Mouse (Mus musculus) lung, embryonic 15.5 days (tissue): ENCODE data around the gene Golga1. TPM values are rescaled to one million over a fixed set of nuclear protein-coding genes. Genes with fewer than 3 reads are reported as not detected.
A peak's percentile ranks its signal among the peaks of the same experiment; 100 is the strongest.

Source experiments
- ATAC-seq: fragments of 200-750 bp; cut with Nextera tagmentation; 2 replicates; pipeline ENCODE4 v1.8.0; 2017; ENCODE audit warnings: moderate number of reproducible peaks, borderline replicate concordance; ENCODE audit not compliant: low FRiP score, low TSS enrichment; ENCODE audit errors: extremely low read depth
- H3K27ac ChIP-seq: fragments of 300-500 bp; sonication (generic); 2 replicates; pipeline ENCODE4 v1.5.1; 2015; ENCODE audit warnings: moderate library complexity, mild to moderate bottlenecking, inconsistent platforms
- H3K27me3 ChIP-seq: fragments of 300-500 bp; sonication (generic); 2 replicates; pipeline ENCODE4 v1.6.1; 2015; ENCODE audit warnings: inconsistent platforms
- H3K36me3 ChIP-seq: fragments of 300-500 bp; sonication (generic); 2 replicates; pipeline ENCODE4 v1.6.1; 2015; ENCODE audit warnings: inconsistent platforms
- H3K4me1 ChIP-seq: fragments of 300-500 bp; sonication (generic); 2 replicates; pipeline ENCODE4 v1.6.1; 2015; ENCODE audit warnings: inconsistent platforms
- H3K4me2 ChIP-seq: fragments of 300-500 bp; sonication (generic); 2 replicates; pipeline ENCODE4 v1.6.1; 2015; ENCODE audit warnings: inconsistent platforms, mild to moderate bottlenecking, moderate library complexity
- H3K4me3 ChIP-seq: fragments of 300-500 bp; sonication (generic); 2 replicates; pipeline ENCODE4 v1.5.1; 2015; ENCODE audit warnings: mild to moderate bottlenecking, inconsistent platforms
- H3K9ac ChIP-seq: fragments of 300-500 bp; sonication (generic); 2 replicates; pipeline ENCODE4 v1.6.1; 2015; ENCODE audit warnings: inconsistent platforms
- H3K9me3 ChIP-seq: fragments of 300-500 bp; sonication (generic); 2 replicates; pipeline ENCODE4 v1.6.1; 2016; ENCODE audit warnings: inconsistent platforms
- WGBS: fragments of 180-500 bp; shearing (Covaris S2); methylation state at CpG from one replicate; pipeline ENCODE4 v1.1.7; 2015; 5-methylcytosine and 5-hydroxymethylcytosine counted together
- polyA plus RNA-seq: library from polyadenylated mRNA; unstranded; fragments of >200 nt; fragmentation: Nextera tagmentation; extraction: Ambion mirVana; gene quantifications from 2 replicates; pipeline ENCODE4 v1.2.1, GENCODE M21; 2015

The Golga1 gene
- polyA plus RNA-seq, 1 experiment from 2014 or later, result 24.9 TPM

GRCm38 (mm10) chr2:38992004-38992403 is 73.3 kb downstream of the Golga1 start:
- Histone ChIP-seq H3K9me3 (no peaks in the 10 kb centered on the region), H3K9ac (no peak overlapping the region), H3K27ac (no peak overlapping the region), H3K4me3 (no peak overlapping the region), H3K4me1 (0 out of 2 replicates have a peak, but pooled peaks cover 7% of the 10 kb centered on the region), H3K27me3 (no peaks in the 10 kb centered on the region), H3K36me3 (no peaks in the 10 kb centered on the region), H3K4me2 (no peak overlapping the region)
- 39% methylated on average over 4 of the region's 4 CpGs for WGBS
- 0 out of 2 replicates have a peak, but pooled peaks have one; percentile 20 for ATAC-seq

GRCm38 (mm10) chr2:38988929-38989328 is 76.4 kb downstream of the Golga1 start:
- ATAC-seq, result no peak
- Histone ChIP-seq H3K27ac (no peak overlapping the region), H3K9me3 (no peaks in the 10 kb centered on the region), H3K4me2 (no peak overlapping the region), H3K36me3 (no peaks in the 10 kb centered on the region), H3K27me3 (no peaks in the 10 kb centered on the region), H3K4me3 (no peak overlapping the region), H3K9ac (no peak overlapping the region), H3K4me1 (0 out of 2 replicates have a peak, but pooled peaks cover 7% of the 10 kb centered on the region)
- WGBS, result 88% methylated on average over 2 of the region's 2 CpGs

- no peaks in the 10 kb centered on the region for H3K27me3 ChIP-seq
- H3K9me3 ChIP-seq, result no peaks in the 10 kb centered on the region
- no peak overlapping the region for H3K27ac ChIP-seq
- no peak overlapping the region for H3K9ac ChIP-seq
- ATAC-seq, result no peak
- H3K4me1 ChIP-seq, result 0 out of 2 replicates have a peak, but pooled peaks cover 4% of the 10 kb centered on the region
- no peak overlapping the region for H3K4me3 ChIP-seq
- WGBS, result 76% methylated on average over 6 of the region's 6 CpGs
- no peak overlapping the region for H3K4me2 ChIP-seq
- H3K36me3 ChIP-seq, result no peaks in the 10 kb centered on the region
These were observed 77.4 kb downstream of the Golga1 start for GRCm38 (mm10) chr2:38987803-38988510.

GRCm38 (mm10) chr2:38987371-38987770 is 78.0 kb downstream of the Golga1 start:
- no peaks in the 10 kb centered on the region for H3K27me3 ChIP-seq
- no peak overlapping the region for H3K4me2 ChIP-seq
- no peak overlapping the region for H3K9ac ChIP-seq
- H3K4me3 ChIP-seq, result no peak overlapping the region
- 73% methylated on average over 1 of the region's 1 CpGs for WGBS
- H3K9me3 ChIP-seq, result no peaks in the 10 kb centered on the region
- no peaks in the 10 kb centered on the region for H3K4me1 ChIP-seq
- no peak overlapping the region for H3K27ac ChIP-seq
- H3K36me3 ChIP-seq, result no peaks in the 10 kb centered on the region
- ATAC-seq, result no peak

DNA sequence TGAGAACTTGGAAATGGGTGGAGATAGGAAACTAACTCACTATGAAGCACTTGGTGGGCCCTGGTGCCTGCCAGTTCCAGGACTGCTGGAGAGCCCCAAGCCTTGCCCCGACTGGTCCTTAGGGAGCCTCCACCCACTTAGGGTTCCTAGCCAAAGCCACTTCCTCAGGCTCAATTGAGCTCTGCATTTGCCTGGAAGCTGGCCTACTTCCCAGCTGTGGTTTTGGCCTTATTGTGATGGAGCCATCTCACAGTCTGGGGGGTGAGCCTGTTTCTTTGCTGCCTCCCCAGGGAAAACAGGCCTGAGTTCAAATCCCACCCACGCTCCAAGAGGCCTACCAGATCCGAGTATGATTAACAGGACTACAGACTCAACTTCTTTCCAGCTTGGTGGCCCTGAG is 78.8 kb downstream of the Golga1 start:
- Histone ChIP-seq H3K4me1 (no peaks in the 10 kb centered on the region), H3K4me3 (no peak overlapping the region), H3K4me2 (no peak overlapping the region), H3K27ac (no peak overlapping the region), H3K9me3 (no peaks in the 10 kb centered on the region), H3K9ac (no peak overlapping the region), H3K36me3 (no peaks in the 10 kb centered on the region), H3K27me3 (no peaks in the 10 kb centered on the region)
- no peak for ATAC-seq
- WGBS, result 76% methylated on average over 3 of the region's 3 CpGs

DNA sequence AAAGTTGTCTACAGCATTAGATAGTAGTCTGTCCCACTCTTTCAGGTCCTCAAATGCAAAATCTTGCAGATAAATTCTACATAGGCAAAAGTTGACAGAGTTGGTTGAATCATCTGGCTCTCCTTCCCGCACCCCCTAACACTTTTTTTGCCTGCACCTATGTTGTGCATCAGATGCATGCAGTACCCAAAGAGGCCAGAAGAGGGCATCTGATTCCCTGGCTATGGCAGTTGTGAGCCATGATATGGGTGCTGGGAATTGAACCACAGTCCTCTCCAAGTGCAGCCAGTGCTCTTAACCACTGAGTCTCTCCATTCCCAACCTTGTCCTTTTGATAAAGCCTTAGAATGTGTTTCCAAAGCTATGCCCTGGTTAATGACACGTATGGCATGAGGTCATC is 81.9 kb downstream of the Golga1 start:
- no peaks in the 10 kb centered on the region for H3K9me3 ChIP-seq
- H3K27me3 ChIP-seq, result no peaks in the 10 kb centered on the region
- 91% methylated on average over 2 of the region's 2 CpGs for WGBS
- H3K36me3 ChIP-seq, result no peaks in the 10 kb centered on the region
- no peaks in the 10 kb centered on the region for H3K4me1 ChIP-seq
- no peak for ATAC-seq
- H3K27ac ChIP-seq, result no peak overlapping the region
- H3K4me3 ChIP-seq, result no peak overlapping the region
- no peak overlapping the region for H3K9ac ChIP-seq
- no peak overlapping the region for H3K4me2 ChIP-seq

- WGBS, result 63% methylated on average over 4 of the region's 4 CpGs
- H3K4me1 ChIP-seq, result no peaks in the 10 kb centered on the region
- no peak overlapping the region for H3K4me2 ChIP-seq
- H3K27me3 ChIP-seq, result no peaks in the 10 kb centered on the region; the same call in 1 of the 2 replicates
- H3K9me3 ChIP-seq, result no peaks in the 10 kb centered on the region
- H3K36me3 ChIP-seq, result no peaks in the 10 kb centered on the region
- H3K4me3 ChIP-seq, result no peak overlapping the region
- no peak overlapping the region for H3K27ac ChIP-seq
- no peak for ATAC-seq
- H3K9ac ChIP-seq, result no peak overlapping the region
These were observed 87.5 kb downstream of the Golga1 start for GRCm38 (mm10) chr2:38977837-38978236.

DNA sequence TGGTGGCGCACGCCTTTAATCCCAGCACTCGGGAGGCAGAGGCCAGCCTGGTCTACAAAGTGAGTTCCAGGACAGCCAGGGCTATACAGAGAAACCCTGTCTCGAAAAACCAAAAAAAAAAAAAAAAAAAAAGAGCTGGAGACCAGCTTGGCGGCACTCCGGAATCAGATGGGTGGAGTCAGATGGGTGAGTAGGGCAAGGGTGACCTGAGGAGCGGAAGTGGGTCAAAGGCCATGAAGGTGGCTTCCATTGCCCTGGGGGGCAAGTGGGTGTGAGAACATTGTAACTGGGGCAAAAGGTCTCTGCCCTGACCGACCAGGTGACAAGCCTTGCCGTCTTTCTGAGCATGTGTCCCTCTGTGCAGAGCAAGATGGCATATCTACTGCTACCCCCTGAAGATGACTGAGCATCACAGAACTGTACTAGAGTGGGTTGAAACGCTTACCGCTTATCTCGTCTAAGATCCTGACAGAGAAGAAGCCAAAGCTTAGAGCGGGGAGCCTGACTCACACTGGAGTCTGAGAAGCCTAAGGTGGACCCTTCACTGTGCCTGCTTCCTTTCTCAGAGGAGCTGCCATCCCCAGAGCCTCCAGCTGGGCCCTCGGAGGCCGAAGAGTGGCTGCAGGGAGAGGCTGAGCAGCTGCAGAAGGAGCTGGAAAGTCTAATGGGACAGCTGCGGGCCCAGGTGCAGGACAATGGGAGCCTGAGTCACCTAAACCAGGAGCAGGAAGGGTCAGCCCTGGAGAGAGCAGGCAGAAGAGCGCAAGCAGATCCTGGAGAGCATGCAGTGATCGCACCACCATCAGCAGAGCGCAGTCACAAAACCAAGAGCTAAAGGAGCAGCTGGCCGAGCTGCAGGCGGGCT is 89.2 kb downstream of the Golga1 start:
- Histone ChIP-seq H3K4me2 (no peak overlapping the region), H3K4me1 (no peaks in the 10 kb centered on the region), H3K27ac (no peak overlapping the region), H3K9me3 (no peaks in the 10 kb centered on the region), H3K27me3 (no peaks in the 10 kb centered on the region; the same call in 1 of the 2 replicates), H3K36me3 (no peaks in the 10 kb centered on the region), H3K9ac (no peak overlapping the region), H3K4me3 (no peak overlapping the region)
- ATAC-seq, result no peak
- 80% methylated on average over 21 of the region's 21 CpGs for WGBS

GRCm38 (mm10) chr2:38975181-38975580 is 90.2 kb downstream of the Golga1 start:
- no peak for ATAC-seq
- H3K9ac ChIP-seq, result no peak overlapping the region
- WGBS, result 70% methylated on average over 3 of the region's 3 CpGs

GRCm38 (mm10) chr2:38974171-38974570 is 91.2 kb downstream of the Golga1 start:
- Histone ChIP-seq H3K27ac (no peak overlapping the region), H3K36me3 (no peaks in the 10 kb centered on the region), H3K4me1 (no peaks in the 10 kb centered on the region), H3K9ac (no peak overlapping the region), H3K9me3 (no peaks in the 10 kb centered on the region), H3K4me2 (no peak overlapping the region), H3K4me3 (no peak overlapping the region), H3K27me3 (no peaks in the 10 kb centered on the region; the same call in 1 of the 2 replicates)
- no peak for ATAC-seq
- WGBS, result 30% methylated on average over 2 of the region's 2 CpGs

More at GRCm38 (mm10) chr2:38975181-38975580, 90.2 kb downstream of the Golga1 start:
- Histone ChIP-seq H3K27ac (no peak overlapping the region), H3K9me3 (no peaks in the 10 kb centered on the region), H3K36me3 (no peaks in the 10 kb centered on the region), H3K4me2 (no peak overlapping the region), H3K4me3 (no peak overlapping the region), H3K4me1 (no peaks in the 10 kb centered on the region), H3K27me3 (no peaks in the 10 kb centered on the region; the same call in 1 of the 2 replicates)

GRCm38 (mm10) chr2:38973701-38974100 is 91.6 kb downstream of the Golga1 start:
- WGBS, result 58% methylated on average over 7 of the region's 7 CpGs
- Histone ChIP-seq H3K9ac (no peak overlapping the region), H3K27me3 (no peaks in the 10 kb centered on the region; the same call in 1 of the 2 replicates), H3K27ac (no peak overlapping the region), H3K36me3 (no peaks in the 10 kb centered on the region), H3K9me3 (no peaks in the 10 kb centered on the region), H3K4me3 (no peak overlapping the region), H3K4me1 (no peaks in the 10 kb centered on the region), H3K4me2 (no peak overlapping the region)
- ATAC-seq, result no peak

- no peak overlapping the region for H3K4me3 ChIP-seq
- ATAC-seq, result no peak
- no peak overlapping the region for H3K4me2 ChIP-seq
- H3K27me3 ChIP-seq, result no peaks in the 10 kb centered on the region; the same call in 1 of the 2 replicates
- no peaks in the 10 kb centered on the region for H3K4me1 ChIP-seq
- H3K9ac ChIP-seq, result no peak overlapping the region
- H3K36me3 ChIP-seq, result no peaks in the 10 kb centered on the region
- 26% methylated on average over 2 of the region's 2 CpGs for WGBS
- no peaks in the 10 kb centered on the region for H3K9me3 ChIP-seq
- no peak overlapping the region for H3K27ac ChIP-seq
These were observed 92.1 kb downstream of the Golga1 start for GRCm38 (mm10) chr2:38973223-38973622.
